Mouse (Mus musculus): Measurements from ENCODE around the gene Mrpl24.
A peak's percentile ranks its signal among the peaks of the same experiment; 100 is the strongest.

GRCm38 (mm10) chr3:87906981-87907857 is 12.1 kb upstream of the Mrpl24 start:
- TF ChIP-seq CTCF (IDR thresholded peaks at IDR 0.05; ENCODE audit: low read depth, low read length) (no peak), EP300 (IDR thresholded peaks at IDR 0.05; ENCODE audit: insufficient read depth, low read depth, low read length) (peak; percentile 74), POLR2A (IDR thresholded peaks at IDR 0.05; ENCODE audit: insufficient read depth, low read length) (peak; percentile 31)

All from ES-Bruce4 (cell line).